Mouse (Mus musculus): ENCODE measurements at regions not wholly inside any gene's neighbourhood (a gene's known extent, or its start where the extent isn't known, plus 50 kb on each side); places are given as distances from the start of the nearest gene placed in this dataset.

DNA sequence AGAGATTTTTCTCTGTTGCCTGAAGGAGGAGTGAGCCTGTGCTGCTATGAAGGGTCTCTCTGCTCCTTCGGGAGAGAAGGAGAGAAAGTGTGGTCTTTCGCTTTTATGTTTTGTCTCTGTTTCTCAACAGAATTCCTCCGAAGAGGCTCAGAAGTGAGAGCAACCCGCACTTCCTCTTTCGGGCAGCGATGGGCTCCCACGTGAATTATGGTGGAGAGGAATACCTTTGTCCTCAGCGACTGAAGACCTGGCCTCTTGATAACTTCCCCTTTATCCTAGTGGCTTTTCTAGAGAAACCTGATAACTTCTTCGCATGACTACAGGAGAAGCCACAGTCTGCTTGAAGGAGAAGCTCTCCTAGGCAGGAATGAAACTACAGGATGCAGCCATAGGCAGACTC is 216.4 kb downstream of the Bcl2l11 start:
- TF ChIP-seq CEBPB (IDR thresholded peaks at IDR 0.05; ENCODE audit: insufficient read depth, poor library complexity, severe bottlenecking) (no peak), POLR2A (IDR thresholded peaks at IDR 0.05; ENCODE audit: insufficient read length, low read depth) (no peak), POLR2AphosphoS2 (IDR thresholded peaks at IDR 0.05; ENCODE audit: insufficient read length, low read depth) (no peak), MAX (IDR thresholded peaks at IDR 0.05; ENCODE audit: low read depth) (no peak), USF1 (IDR thresholded peaks at IDR 0.05; ENCODE audit: low read depth) (no peak), MYOG (IDR thresholded peaks at IDR 0.05; ENCODE audit: control insufficient read depth in 1 of 3, insufficient read depth in 1 of 3, insufficient read length in 2 of 3, low read depth in 2 of 3) (no peak), TCF3 (IDR thresholded peaks at IDR 0.05; ENCODE audit: insufficient read length, low read depth) (no peak)
